Mouse (Mus musculus) urinary bladder, postnatal 14 days (tissue): Measurements from ENCODE around the gene Cnnm1.

ENCODE experiments used
- DNase-seq: peaks from one replicate; pipeline ENCODE4 v3.0.0; 2021; ENCODE audit warnings: low spot score

Gene Cnnm1

GRCm38 (mm10) chr19:43440112-43440737 lies at the start of gene Cnnm1:
Cnnm1 (plus strand) TSS chr19:43440436.
- peak; percentile 22 for DNase-seq

GRCm38 (mm10) chr19:43396327-43396726 lies 43.9 kb upstream of the Cnnm1 start:
- DNase-seq = peak; percentile 32

GRCm38 (mm10) chr19:43407181-43407580 lies 33.1 kb upstream of the Cnnm1 start:
- no peak for DNase-seq

- no peak for DNase-seq
Measured at GRCm38 (mm10) chr19:43415565-43415964, 24.7 kb upstream of the Cnnm1 start.

- DNase-seq = no peak
Measured at GRCm38 (mm10) chr19:43420506-43420905, 19.7 kb upstream of the Cnnm1 start.

GRCm38 (mm10) chr19:43424082-43424481 lies 16.2 kb upstream of the Cnnm1 start:
- DNase-seq = no peak

- DNase-seq = no peak
Measured at GRCm38 (mm10) chr19:43427446-43428224, 12.6 kb upstream of the Cnnm1 start.

- no peak for DNase-seq
Measured at GRCm38 (mm10) chr19:43439246-43439645, 990 bp upstream of the Cnnm1 start.

- DNase-seq = peak; percentile 6
Measured at GRCm38 (mm10) chr19:43440768-43441660, 778 bp downstream of the Cnnm1 start.

GRCm38 (mm10) chr19:43441661-43441990 lies 1.4 kb downstream of the Cnnm1 start:
- no peak for DNase-seq

GRCm38 (mm10) chr19:43442269-43442668 lies 2.0 kb downstream of the Cnnm1 start:
- DNase-seq = no peak

- no peak for DNase-seq
Measured at GRCm38 (mm10) chr19:43442906-43443305, 2.7 kb downstream of the Cnnm1 start.

- DNase-seq = no peak
Measured at GRCm38 (mm10) chr19:43444636-43445205, 4.5 kb downstream of the Cnnm1 start.

- no peak for DNase-seq
Measured at GRCm38 (mm10) chr19:43451563-43451962, 11.3 kb downstream of the Cnnm1 start.

- DNase-seq = no peak
Measured at GRCm38 (mm10) chr19:43452176-43452575, 11.9 kb downstream of the Cnnm1 start.

- no peak for DNase-seq
Measured at GRCm38 (mm10) chr19:43453025-43453424, 12.8 kb downstream of the Cnnm1 start.

GRCm38 (mm10) chr19:43459948-43460347 lies 19.7 kb downstream of the Cnnm1 start:
- DNase-seq = no peak

GRCm38 (mm10) chr19:43460481-43460880 lies 20.2 kb downstream of the Cnnm1 start:
- no peak for DNase-seq

GRCm38 (mm10) chr19:43462141-43462540 lies 21.9 kb downstream of the Cnnm1 start:
- DNase-seq = no peak

- no peak for DNase-seq
Measured at GRCm38 (mm10) chr19:43463546-43464293, 23.5 kb downstream of the Cnnm1 start.

GRCm38 (mm10) chr19:43464294-43464687 lies 24.1 kb downstream of the Cnnm1 start:
- no peak for DNase-seq

GRCm38 (mm10) chr19:43465076-43465475 lies 24.8 kb downstream of the Cnnm1 start:
- no peak for DNase-seq
